Mouse (Mus musculus): ENCODE measurements around the gene Vmn1r111. TPM values are rescaled to one million over a fixed set of nuclear protein-coding genes. Genes with fewer than 3 reads are reported as not detected.
"Not testable (repeated sequence)": the region's sequence is repeated elsewhere in the genome, so short reads cannot be mapped to it uniquely, and the experiment has no call there.

Vmn1r111 gene
- not detected in 2 replicates for polyA plus RNA-seq (2012; rRNA removed)

DNA sequence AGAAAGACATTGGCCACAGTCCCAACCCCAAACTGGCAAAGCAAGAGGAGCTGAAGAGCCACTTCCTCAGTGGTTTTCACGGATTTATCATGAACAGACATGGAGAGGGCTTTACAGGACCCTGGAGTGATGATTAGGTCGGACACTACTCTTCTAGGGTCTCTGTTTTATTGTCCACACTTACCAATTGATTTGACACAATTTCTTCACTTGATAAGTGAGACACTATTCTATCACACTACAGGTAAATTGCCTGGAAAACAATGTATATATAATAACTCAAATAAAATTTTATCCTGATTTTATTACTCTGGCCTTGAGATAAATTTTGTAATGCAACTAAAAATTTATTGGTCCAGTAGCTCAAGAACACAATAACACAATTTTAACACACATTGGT lies at the start of gene Vmn1r111:
TSS of gene Vmn1r111 (minus strand) at position 101 of the 400 bp plus-strand sequence.
- DNase-seq (ENCODE audit: low read depth), result not testable (repeated sequence)

DNA sequence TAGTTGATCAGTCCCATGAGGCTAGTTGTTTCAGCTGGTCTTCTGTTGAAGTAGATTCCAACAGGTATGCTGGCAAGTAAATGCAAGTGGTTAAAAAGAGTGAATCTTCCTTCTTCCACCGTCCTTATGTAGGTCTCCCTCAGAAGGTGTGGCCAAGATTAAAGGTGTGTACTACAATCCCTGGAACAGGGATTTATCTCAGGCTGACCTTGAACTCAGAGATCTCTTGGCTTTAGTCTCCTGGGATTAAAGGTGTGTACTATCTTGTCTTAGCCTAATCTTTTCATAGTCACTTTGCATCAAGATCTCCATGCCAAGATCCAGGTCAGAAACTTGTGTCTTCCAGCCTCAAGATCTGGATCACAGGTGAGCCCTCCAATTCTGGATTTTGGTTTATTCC lies 27.5 kb upstream of the Vmn1r111 start, which contains the start of gene Gm10668:
TSS of gene Gm10668 (minus strand) at position 101 of the 400 bp plus-strand sequence.
- DNase-seq (ENCODE audit: low read depth), result not testable (repeated sequence)

DNA sequence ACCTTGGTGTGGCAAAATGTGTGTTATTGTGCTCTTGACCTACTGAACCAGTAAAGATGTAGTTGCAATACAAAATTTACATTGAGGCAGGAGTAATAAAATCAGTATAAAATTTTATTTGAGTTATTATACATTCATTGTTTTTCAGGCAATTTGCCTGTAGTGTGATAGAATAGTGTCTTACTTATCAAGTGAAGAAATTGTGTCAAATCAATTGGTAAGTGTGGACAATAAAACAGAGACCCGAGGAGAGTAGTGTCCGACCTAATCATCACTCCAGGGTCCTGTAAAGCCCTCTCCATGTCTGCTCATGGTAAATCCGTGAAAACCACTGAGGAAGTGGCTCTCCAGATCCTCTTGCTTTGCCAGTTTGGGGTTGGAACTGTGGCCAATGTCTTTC lies 34.4 kb downstream of the Vmn1r111 start, which contains the start of gene Vmn1r107:
TSS of gene Vmn1r107 (plus strand) at position 301 of the 400 bp plus-strand sequence.
- not testable (repeated sequence) for DNase-seq (ENCODE audit: low read depth)

Other genes with a start within 250 kb of the Vmn1r111 start
- not detected in 2 replicates for gene Gm10670, start 228.3 kb downstream of the Vmn1r111 start, polyA plus RNA-seq (2012; rRNA removed)
- gene Vmn1r103, start 192.7 kb downstream of the Vmn1r111 start, polyA plus RNA-seq (2012; rRNA removed), result not detected in 2 replicates
- not detected in 2 replicates for gene Vmn1r104, start 169.4 kb downstream of the Vmn1r111 start, polyA plus RNA-seq (2012; rRNA removed)
- not detected in 2 replicates for gene Gm5726, start 157.5 kb downstream of the Vmn1r111 start, polyA plus RNA-seq (2012; rRNA removed)
- gene Gm4141, start 127.0 kb downstream of the Vmn1r111 start, polyA plus RNA-seq (2012; rRNA removed), result not detected in 2 replicates
- gene Gm4513, start 104.2 kb downstream of the Vmn1r111 start, polyA plus RNA-seq (2012; rRNA removed), result not detected in 2 replicates
- gene Vmn1r107, start 34.3 kb downstream of the Vmn1r111 start, polyA plus RNA-seq (2012; rRNA removed), result not detected in 2 replicates
- gene Gm10668, start 27.4 kb upstream of the Vmn1r111 start, polyA plus RNA-seq (2012; rRNA removed), result not detected in 2 replicates
- gene Vmn1r112, start 68.0 kb upstream of the Vmn1r111 start, polyA plus RNA-seq (2012; rRNA removed), result not detected in 2 replicates
- not detected in 2 replicates for gene Vmn1r113, start 84.1 kb upstream of the Vmn1r111 start, polyA plus RNA-seq (2012; rRNA removed)
- not detected in 2 replicates for gene Vmn1r114, start 109.0 kb upstream of the Vmn1r111 start, polyA plus RNA-seq (2012; rRNA removed)
- not detected in 2 replicates for gene Vmn1r115, start 141.8 kb upstream of the Vmn1r111 start, polyA plus RNA-seq (2012; rRNA removed)
- not detected in 2 replicates for gene Vmn1r116, start 169.0 kb upstream of the Vmn1r111 start, polyA plus RNA-seq (2012; rRNA removed)
- gene Vmn1r117, start 180.9 kb upstream of the Vmn1r111 start, polyA plus RNA-seq (2012; rRNA removed), result not detected in 2 replicates
- not detected in 2 replicates for gene Vmn1r118, start 209.1 kb upstream of the Vmn1r111 start, polyA plus RNA-seq (2012; rRNA removed)

Measured in gonadal fat pad, adult 2 months (tissue).